Mouse (Mus musculus) lung, adult 2 months (tissue): ENCODE data around the gene Asb10. TPM values are rescaled to one million over a fixed set of nuclear protein-coding genes. Genes with fewer than 3 reads are reported as not detected.

Experiments used
- DNase-seq: peaks from one replicate; pipeline ENCODE4 v3.0.0; 2022
- H3K4me1 ChIP-seq: fragments of 200-500 bp; 2 replicates; pipeline ENCODE4 v1.6.1; 2011; ENCODE audit warnings: low read length; ENCODE audit not compliant: control insufficient read depth, insufficient read depth
- H3K4me3 ChIP-seq: fragments of 200-500 bp; replicated peaks from 2 replicates; pipeline ENCODE3; 2011; ENCODE audit warnings: low read depth, mild to moderate bottlenecking, control low read depth, low read length; ENCODE audit errors: extremely low read depth
- CTCF ChIP-seq: fragments of 200-500 bp; IDR thresholded peaks from 2 replicates; pipeline ENCODE4 v1.5.1; 2011; ENCODE audit warnings: mild to moderate bottlenecking, low read length, control low read depth; ENCODE audit not compliant: insufficient read depth
- POLR2A ChIP-seq: fragments of 200-500 bp; IDR thresholded peaks from 2 replicates; pipeline ENCODE4 v1.6.1; 2011; ENCODE audit warnings: low read depth, mild to moderate bottlenecking, control low read depth, low read length, borderline replicate concordance; ENCODE audit errors: extremely low read depth
- WGBS: fragments of 180-500 bp; shearing (Covaris S2); methylation state at CpG from one replicate; pipeline ENCODE4 v1.1.7; 2018; 5-methylcytosine and 5-hydroxymethylcytosine counted together
- polyA plus RNA-seq: library from polyadenylated mRNA; depleted of rRNA; stranded (reverse); fragments of >200 nt; gene quantifications from 2 replicates; pipeline ENCODE4 v1.2.3, GENCODE M21; 2012; rRNA removed

Gene Asb10
- 2.2 and 4.9 TPM in 2 replicates for polyA plus RNA-seq

- TF ChIP-seq CTCF, result no peak
- no peak for TF ChIP-seq POLR2A
- WGBS, result 19% methylated on average over 14 of the region's 14 CpGs
- Histone ChIP-seq H3K4me1 (peaks cover 6% of the 10 kb centered on the region), H3K4me3 (no peak within 1 kb of the TSS)
- DNase-seq, result peak; percentile 33
Observed at GRCm38 (mm10) chr5:24540387-24541143, at the start of gene Asb10. Gene Asb10 (minus strand): TSS chr5:24540978.

GRCm38 (mm10) chr5:24589511-24590500 lies 49.0 kb upstream of the Asb10 start:
- 91% methylated on average over 20 of the region's 20 CpGs for WGBS
- Histone ChIP-seq H3K4me3 (no peak overlapping the region), H3K4me1 (peaks cover 3% of the 10 kb centered on the region; the same call in 1 of the 2 replicates)
- no peak for TF ChIP-seq CTCF
- no peak for TF ChIP-seq POLR2A
- no peak for DNase-seq

GRCm38 (mm10) chr5:24587200-24587577 lies 46.4 kb upstream of the Asb10 start:
- WGBS, result 9% methylated on average over 4 of the region's 4 CpGs
- no peak for DNase-seq
- no peak for TF ChIP-seq POLR2A
- no peak for TF ChIP-seq CTCF
- Histone ChIP-seq H3K4me3 (peak overlapping the region; percentile 79), H3K4me1 (peaks cover 3% of the 10 kb centered on the region; the same call in 1 of the 2 replicates)

GRCm38 (mm10) chr5:24586547-24587199 lies 45.9 kb upstream of the Asb10 start, which contains the start of gene Chpf2:
Gene Chpf2 (plus strand): TSS chr5:24586741.
- Histone ChIP-seq H3K4me1 (peaks cover 3% of the 10 kb centered on the region; the same call in 1 of the 2 replicates), H3K4me3 (peak within 1 kb of the TSS; percentile 79)
- under 1% methylated on average over 43 of the region's 43 CpGs for WGBS
- peak; percentile 79 for DNase-seq
- TF ChIP-seq CTCF (no peak), POLR2A (peak; percentile 63; the same call in 1 of the 2 replicates)

- peaks cover 3% of the 10 kb centered on the region; the same call in 1 of the 2 replicates for H3K4me1 ChIP-seq
- H3K4me3 ChIP-seq, result peak overlapping the region; percentile 79
- TF ChIP-seq CTCF, result no peak
- TF ChIP-seq POLR2A, result no peak
- WGBS, result 8% methylated on average over 8 of the region's 8 CpGs
- no peak for DNase-seq
Observed at GRCm38 (mm10) chr5:24586106-24586505, 45.3 kb upstream of the Asb10 start.

- peak overlapping the region; percentile 80 for H3K4me3 ChIP-seq
- TF ChIP-seq CTCF, result no peak
- TF ChIP-seq POLR2A, result no peak
- H3K4me1 ChIP-seq, result peaks cover 8% of the 10 kb centered on the region; the same call in 1 of the 2 replicates
- WGBS, result 30% methylated on average over 6 of the region's 6 CpGs
- no peak for DNase-seq
Observed at GRCm38 (mm10) chr5:24578109-24578963, 37.6 kb upstream of the Asb10 start.

- Histone ChIP-seq H3K4me3 (peak within 1 kb of the TSS; percentile 91), H3K4me1 (peaks cover 8% of the 10 kb centered on the region; the same call in 1 of the 2 replicates)
- peak; percentile 96 for TF ChIP-seq POLR2A
- TF ChIP-seq CTCF, result 0 out of 2 replicates have a peak, but pooled peaks have one; percentile 6
- DNase-seq, result peak; percentile 100
- whole genome bisulfite sequencing, result under 1% methylated on average over 48 of the region's 48 CpGs
Observed at GRCm38 (mm10) chr5:24577183-24577929, 36.6 kb upstream of the Asb10 start, which contains the start of gene Abcf2. Gene Abcf2 (minus strand): TSS chr5:24577467.
